Mouse (Mus musculus) spleen, postnatal 4 days (tissue): Measurements from ENCODE around the gene Crybb3.

Source experiments
- DNase-seq, 2 experiments: peaks; one replicate each; pipeline ENCODE4 v3.0.0; 2022; ENCODE audit warnings: low spot score in 2 of 2

Crybb3 gene

GRCm38 (mm10) chr5:113045511-113046273, 35.7 kb downstream of the Crybb3 start:
- DNase-seq: no peak

GRCm38 (mm10) chr5:113043531-113043930, 37.9 kb downstream of the Crybb3 start:
- DNase-seq: no peak

- DNase-seq: no peak
Measured at GRCm38 (mm10) chr5:113041567-113042071, 39.8 kb downstream of the Crybb3 start.

GRCm38 (mm10) chr5:113040776-113041175, 40.6 kb downstream of the Crybb3 start:
- no peak for DNase-seq

- no peak for DNase-seq
Measured at GRCm38 (mm10) chr5:113038601-113039000, 42.8 kb downstream of the Crybb3 start.

GRCm38 (mm10) chr5:113035094-113036047, 46.0 kb downstream of the Crybb3 start:
- no peak for DNase-seq

- no peak for DNase-seq
Measured at GRCm38 (mm10) chr5:113031201-113031754, 50.1 kb downstream of the Crybb3 start.

GRCm38 (mm10) chr5:113030082-113030481, 51.3 kb downstream of the Crybb3 start:
- DNase-seq: no peak

GRCm38 (mm10) chr5:113026706-113027105, 54.7 kb downstream of the Crybb3 start:
- no peak for DNase-seq
